ENCODE assay signal across 10 mouse cellular contexts in genomic region chr15:101262502-101262901, GRCm38 (mm10). TPM values are rescaled to one million over a fixed set of nuclear protein-coding genes. Genes with fewer than 3 reads are reported as not detected.
DNase-seq lines count a peak whose midpoint lies in the region; ATAC-seq and TF ChIP-seq lines count a peak whose summit lies in the region.
"Had no signal": no experiment of that assay in that cellular context is flagged by ENCODE, and none has a peak within 500 bp of the region (broad histone marks: within the 10 kb centered on the region; RNA-seq: fewer than 3 reads in every experiment).

No protein-coding gene starts in this region.

- no peak for ATAC-seq in intestine, embryonic 14.5 days (replicated peaks; ENCODE audit: low FRiP score, low TSS enrichment, low read depth)
- no peak for ATAC-seq in intestine, postnatal 0 days
- ATAC-seq in forebrain, postnatal 0 days: no peak
- ATAC-seq in hindbrain, embryonic 14.5 days (ENCODE audit: low FRiP score): no peak

- H3K4me1 ChIP-seq in intestine, embryonic 14.5 days (replicated peaks; ENCODE audit: control insufficient read depth, insufficient read depth, low read length): peaks cover 39% of the 10 kb centered on the region
- H3K4me1 ChIP-seq in intestine, postnatal 0 days (replicated peaks; ENCODE audit: control insufficient read depth, insufficient read depth, low read length): no peaks in the 10 kb centered on the region; the same call in 1 of the 2 replicates
- peaks cover 58% of the 10 kb centered on the region for H3K4me1 ChIP-seq in embryonic facial prominence, embryonic 10.5 days
- peaks cover 50% of the 10 kb centered on the region for H3K4me1 ChIP-seq in limb, embryonic 10.5 days
- peaks cover 7% of the 10 kb centered on the region; the same call in 1 of the 2 replicates for H3K4me1 ChIP-seq in forebrain, postnatal 0 days (ENCODE audit: insufficient read depth)
- H3K4me1 ChIP-seq in hindbrain, embryonic 14.5 days (replicated peaks; ENCODE audit: control insufficient read depth, insufficient read depth, low read length): peaks cover 16% of the 10 kb centered on the region

- no peaks in the 10 kb centered on the region for H3K27me3 ChIP-seq in intestine, embryonic 14.5 days (replicated peaks; ENCODE audit: control insufficient read depth, insufficient read depth, low read length)
- H3K27me3 ChIP-seq in intestine, postnatal 0 days (replicated peaks; ENCODE audit: control insufficient read depth, insufficient read depth, low read length): 0 out of 2 replicates have a peak, but pooled peaks cover 3% of the 10 kb centered on the region
- H3K27me3 ChIP-seq in embryonic facial prominence, embryonic 10.5 days (replicated peaks; ENCODE audit: low read depth, poor library complexity, severe bottlenecking): peaks cover 38% of the 10 kb centered on the region
- H3K27me3 ChIP-seq in limb, embryonic 10.5 days (ENCODE audit: low read depth, poor library complexity, severe bottlenecking): peaks cover 35% of the 10 kb centered on the region
- peaks cover 5% of the 10 kb centered on the region for H3K27me3 ChIP-seq in forebrain, postnatal 0 days (ENCODE audit: insufficient read depth, low read length)
- H3K27me3 ChIP-seq in hindbrain, embryonic 14.5 days (ENCODE audit: control insufficient read depth, insufficient read depth, low read length): peaks cover 22% of the 10 kb centered on the region

- no peaks in the 10 kb centered on the region for H3K36me3 ChIP-seq in intestine, embryonic 14.5 days (ENCODE audit: control insufficient read depth, insufficient read depth, low read length)
- no peaks in the 10 kb centered on the region for H3K36me3 ChIP-seq in intestine, postnatal 0 days (ENCODE audit: control insufficient read depth, insufficient read depth)
- 0 out of 2 replicates have a peak, but pooled peaks cover 7% of the 10 kb centered on the region for H3K36me3 ChIP-seq in embryonic facial prominence, embryonic 10.5 days (replicated peaks)
- 0 out of 2 replicates have a peak, but pooled peaks cover 3% of the 10 kb centered on the region for H3K36me3 ChIP-seq in limb, embryonic 10.5 days
- no peaks in the 10 kb centered on the region for H3K36me3 ChIP-seq in forebrain, postnatal 0 days (ENCODE audit: insufficient read depth)
- H3K36me3 ChIP-seq in hindbrain, embryonic 14.5 days (replicated peaks; ENCODE audit: control insufficient read depth, insufficient read depth): no peaks in the 10 kb centered on the region

- no peak overlapping the region for H3K4me3 ChIP-seq in intestine, embryonic 14.5 days (ENCODE audit: low read depth, low read length)
- H3K4me3 ChIP-seq in intestine, postnatal 0 days (ENCODE audit: low read depth, low read length): no peak overlapping the region
- H3K4me3 ChIP-seq in embryonic facial prominence, embryonic 10.5 days: no peak overlapping the region
- H3K4me3 ChIP-seq in limb, embryonic 10.5 days: no peak overlapping the region
- no peak overlapping the region for H3K4me3 ChIP-seq in forebrain, postnatal 0 days (ENCODE audit: low read depth, low read length)
- H3K4me3 ChIP-seq in hindbrain, embryonic 14.5 days (replicated peaks; ENCODE audit: low read length): no peak overlapping the region

- H3K27ac ChIP-seq in intestine, embryonic 14.5 days (ENCODE audit: low read depth): 0 out of 2 replicates have a peak overlapping the region, but pooled peaks have one; percentile 91
- no peak overlapping the region for H3K27ac ChIP-seq in intestine, postnatal 0 days (ENCODE audit: low read depth, low read length)
- H3K27ac ChIP-seq in embryonic facial prominence, embryonic 10.5 days (replicated peaks): peak overlapping the region; percentile 30; the same call in 1 of the 2 replicates
- 0 out of 2 replicates have a peak overlapping the region, but pooled peaks have one; percentile 4 for H3K27ac ChIP-seq in limb, embryonic 10.5 days
- no peak overlapping the region for H3K27ac ChIP-seq in forebrain, postnatal 0 days (ENCODE audit: low read depth, low read length)
- H3K27ac ChIP-seq in hindbrain, embryonic 14.5 days: no peak overlapping the region

- WGBS in intestine, embryonic 14.5 days: 66% methylated on average over 5 of the region's 5 CpGs
- 57% methylated on average over 5 of the region's 5 CpGs for WGBS in intestine, postnatal 0 days
- WGBS in embryonic facial prominence, embryonic 10.5 days: 55% methylated on average over 5 of the region's 5 CpGs
- 68% methylated on average over 5 of the region's 5 CpGs for WGBS in limb, embryonic 10.5 days
- 63% methylated on average over 5 of the region's 5 CpGs for WGBS in forebrain, postnatal 0 days
- 60% methylated on average over 5 of the region's 5 CpGs for WGBS in hindbrain, embryonic 14.5 days

- no peak overlapping the region for H3K4me2 ChIP-seq in intestine, embryonic 14.5 days (ENCODE audit: low read length)
- H3K4me2 ChIP-seq in intestine, postnatal 0 days (replicated peaks; ENCODE audit: low read depth): no peak overlapping the region
- H3K4me2 ChIP-seq in forebrain, postnatal 0 days (ENCODE audit: low read depth): no peak overlapping the region
- H3K4me2 ChIP-seq in hindbrain, embryonic 14.5 days (replicated peaks): no peak overlapping the region

- no peaks in the 10 kb centered on the region for H3K9me3 ChIP-seq in intestine, embryonic 14.5 days (ENCODE audit: control insufficient read depth, low read length)
- H3K9me3 ChIP-seq in intestine, postnatal 0 days (ENCODE audit: control insufficient read depth): no peaks in the 10 kb centered on the region
- H3K9me3 ChIP-seq in embryonic facial prominence, embryonic 10.5 days: no peaks in the 10 kb centered on the region
- H3K9me3 ChIP-seq in limb, embryonic 10.5 days (replicated peaks): no peaks in the 10 kb centered on the region
- H3K9me3 ChIP-seq in forebrain, postnatal 0 days (ENCODE audit: low read length): no peaks in the 10 kb centered on the region
- no peaks in the 10 kb centered on the region for H3K9me3 ChIP-seq in hindbrain, embryonic 14.5 days (ENCODE audit: control insufficient read depth, low read length)

- H3K9ac ChIP-seq in intestine, embryonic 14.5 days (ENCODE audit: low read length): no peak overlapping the region
- H3K9ac ChIP-seq in intestine, postnatal 0 days (ENCODE audit: low read depth, low read length): no peak overlapping the region
- no peak overlapping the region for H3K9ac ChIP-seq in forebrain, postnatal 0 days
- H3K9ac ChIP-seq in hindbrain, embryonic 14.5 days: no peak overlapping the region

- no peak for DNase-seq in intestine, embryonic 14.5 days (ENCODE audit: low spot score)
- DNase-seq in embryonic facial prominence, embryonic 10.5 days (ENCODE audit: low spot score): no peak
- DNase-seq in limb, embryonic 10.5 days (ENCODE audit: low spot score): no peak
- peak; percentile 72 for DNase-seq in lung, postnatal 36 days
- DNase-seq in cerebellum, postnatal 36 days: no peak
- DNase-seq in forebrain, postnatal 0 days: no peak
- no peak for DNase-seq in hindbrain, embryonic 14.5 days (ENCODE audit: low spot score)
- DNase-seq: embryo, embryonic 11 days; layer of hippocampus, adult 9-11 months had no signal

- TF ChIP-seq CTCF in intestine, postnatal 0 days (IDR thresholded peaks at IDR 0.05; ENCODE audit: low read depth): no peak
- TF ChIP-seq CTCF in forebrain, postnatal 0 days (IDR thresholded peaks at IDR 0.05; ENCODE audit: low read depth): no peak

RNA-seq across cellular contexts. Expression of gene Nr4a1, which starts 8.4 kb away (rescaled TPM):
- polyA plus RNA-seq in intestine, embryonic 14.5 days (2014; fragmentation: Nextera tagmentation; extraction: Ambion mirVana): 6.4 and 6.9 TPM in 2 replicates
- polyA plus RNA-seq in intestine, postnatal 0 days (2015; fragmentation: Nextera tagmentation; extraction: Ambion mirVana): 5.9 and 10.0 TPM in 2 replicates
- polyA plus RNA-seq in embryonic facial prominence, embryonic 10.5 days (2016; fragmentation: Nextera tagmentation; extraction: Ambion mirVana): 4.7 and 5.3 TPM in 2 replicates
- polyA plus RNA-seq in limb, embryonic 10.5 days (2016; fragmentation: Nextera tagmentation; extraction: Ambion mirVana): 4.1 and 7.1 TPM in 2 replicates
- 8.9 and 9.6 TPM in 2 replicates for total RNA-seq in forebrain, postnatal 0 days (2014; rRNA removed)
- polyA plus RNA-seq in forebrain, postnatal 0 days (2015; fragmentation: Nextera tagmentation; extraction: Ambion mirVana): 8.5 and 9.0 TPM in 2 replicates
- 5.0 and 5.1 TPM in 2 replicates for polyA plus RNA-seq in hindbrain, embryonic 14.5 days (2014; fragmentation: Nextera tagmentation; extraction: Ambion mirVana)

RNA-seq across cellular contexts. Expression of gene Atg101, which starts 21.6 kb away (rescaled TPM):
- 65.4 and 67.1 TPM in 2 replicates for polyA plus RNA-seq in intestine, embryonic 14.5 days (2014; fragmentation: Nextera tagmentation; extraction: Ambion mirVana)
- 46.5 and 50.9 TPM in 2 replicates for polyA plus RNA-seq in intestine, postnatal 0 days (2015; fragmentation: Nextera tagmentation; extraction: Ambion mirVana)
- 86.5 and 91.5 TPM in 2 replicates for polyA plus RNA-seq in embryonic facial prominence, embryonic 10.5 days (2016; fragmentation: Nextera tagmentation; extraction: Ambion mirVana)
- polyA plus RNA-seq in limb, embryonic 10.5 days (2016; fragmentation: Nextera tagmentation; extraction: Ambion mirVana): 92.3 and 97.5 TPM in 2 replicates
- 56.3 and 60.0 TPM in 2 replicates for total RNA-seq in forebrain, postnatal 0 days (2014; rRNA removed)
- polyA plus RNA-seq in forebrain, postnatal 0 days (2015; fragmentation: Nextera tagmentation; extraction: Ambion mirVana): 81.3 and 94.4 TPM in 2 replicates
- polyA plus RNA-seq in hindbrain, embryonic 14.5 days (2014; fragmentation: Nextera tagmentation; extraction: Ambion mirVana): 65.4 and 66.3 TPM in 2 replicates

RNA-seq across cellular contexts. Expression of gene 6030408B16Rik, which starts 30.5 kb away (rescaled TPM):
- polyA plus RNA-seq in intestine, embryonic 14.5 days (2014; fragmentation: Nextera tagmentation; extraction: Ambion mirVana): 5.9 and 6.6 TPM in 2 replicates
- polyA plus RNA-seq in intestine, postnatal 0 days (2015; fragmentation: Nextera tagmentation; extraction: Ambion mirVana): 0.48 and 0.77 TPM in 2 replicates
- 0.59 and 0.71 TPM in 2 replicates for polyA plus RNA-seq in embryonic facial prominence, embryonic 10.5 days (2016; fragmentation: Nextera tagmentation; extraction: Ambion mirVana)
- polyA plus RNA-seq in limb, embryonic 10.5 days (2016; fragmentation: Nextera tagmentation; extraction: Ambion mirVana): 1.8 and 4.1 TPM in 2 replicates
- total RNA-seq in forebrain, postnatal 0 days (2014; rRNA removed): 0.54 and 1.00 TPM in 2 replicates
- polyA plus RNA-seq in forebrain, postnatal 0 days (2015; fragmentation: Nextera tagmentation; extraction: Ambion mirVana): 0.30 and 0.77 TPM in 2 replicates
- 0.23 and 0.37 TPM in 2 replicates for polyA plus RNA-seq in hindbrain, embryonic 14.5 days (2014; fragmentation: Nextera tagmentation; extraction: Ambion mirVana)

RNA-seq across cellular contexts. Expression of gene Grasp, which starts 38.5 kb away (rescaled TPM):
- polyA plus RNA-seq in intestine, embryonic 14.5 days (2014; fragmentation: Nextera tagmentation; extraction: Ambion mirVana): 3.5 and 4.2 TPM in 2 replicates
- polyA plus RNA-seq in intestine, postnatal 0 days (2015; fragmentation: Nextera tagmentation; extraction: Ambion mirVana): 1.7 and 2.0 TPM in 2 replicates
- polyA plus RNA-seq in embryonic facial prominence, embryonic 10.5 days (2016; fragmentation: Nextera tagmentation; extraction: Ambion mirVana): 5.3 and 6.7 TPM in 2 replicates
- 5.4 and 6.9 TPM in 2 replicates for polyA plus RNA-seq in limb, embryonic 10.5 days (2016; fragmentation: Nextera tagmentation; extraction: Ambion mirVana)
- 8.8 and 11.1 TPM in 2 replicates for total RNA-seq in forebrain, postnatal 0 days (2014; rRNA removed)
- 3.3 and 3.4 TPM in 2 replicates for polyA plus RNA-seq in forebrain, postnatal 0 days (2015; fragmentation: Nextera tagmentation; extraction: Ambion mirVana)
- 1.6 and 2.5 TPM in 2 replicates for polyA plus RNA-seq in hindbrain, embryonic 14.5 days (2014; fragmentation: Nextera tagmentation; extraction: Ambion mirVana)

Comparison
In these comparisons a context has a peak if more than half of its experiments do, and no peak if none do; other contexts are left out.
1. H3K27ac ChIP-seq: peak in intestine, embryonic 14.5 days (single experiment), embryonic facial prominence, embryonic 10.5 days (single experiment) and limb, embryonic 10.5 days (single experiment); none in intestine, postnatal 0 days (single experiment), forebrain, postnatal 0 days (single experiment) and hindbrain, embryonic 14.5 days (single experiment).